Mouse (Mus musculus) MEL (cell line): ENCODE results near the gene Gm10300. TPM values are rescaled to one million over a fixed set of nuclear protein-coding genes. Genes with fewer than 3 reads are reported as not detected.
A peak's percentile ranks its signal among the peaks of the same experiment; 100 is the strongest.

Experiments used
- DNase-seq: peaks from one replicate; pipeline ENCODE4 v3.0.0; 2011; ENCODE audit warnings: low read depth, low spot score
- H3K27ac ChIP-seq: 2 replicates; pipeline ENCODE4 v1.5.1; 2012; ENCODE audit warnings: low read depth, mild to moderate bottlenecking, control low read depth, low read length, moderate library complexity; ENCODE audit not compliant: control insufficient read depth
- H3K27me3 ChIP-seq, 2 experiments: fragments of 150-350 bp in 1 of 2; sonication (generic) in 1 of 2; 2 replicates each; pipeline ENCODE4 v1.6.1; 2012; ENCODE audit warnings: low read length in 2 of 2, mild to moderate bottlenecking in 2 of 2, improper control_type of control experiment in 1 of 2, moderate library complexity in 1 of 2; ENCODE audit not compliant: insufficient read depth in 2 of 2, control insufficient read depth in 1 of 2
- H3K36me3 ChIP-seq, 2 experiments: 2 replicates each; pipeline ENCODE4 v1.6.1; 2012 to 2014; ENCODE audit warnings: low read length in 2 of 2, improper control_type of control experiment in 1 of 2, inconsistent platforms in 1 of 2, mild to moderate bottlenecking in 1 of 2; ENCODE audit not compliant: insufficient read depth in 2 of 2, control insufficient read depth in 1 of 2
- H3K4me1 ChIP-seq, 2 experiments: fragments of 150-350 bp in 1 of 2; sonication (generic) in 1 of 2; 2 replicates each; pipeline ENCODE4 v1.6.1; 2012; ENCODE audit warnings: low read length in 2 of 2, improper control_type of control experiment in 1 of 2, mild to moderate bottlenecking in 1 of 2; ENCODE audit not compliant: insufficient read depth in 2 of 2, control insufficient read depth in 1 of 2
- H3K4me3 ChIP-seq, 2 experiments: fragments of 150-350 bp in 1 of 2; sonication (generic) in 1 of 2; 2 replicates each; pipeline ENCODE4 v1.5.1; 2012; ENCODE audit warnings: low read depth in 2 of 2, low read length in 2 of 2, mild to moderate bottlenecking in 2 of 2, moderate library complexity in 2 of 2, control low read depth in 1 of 2, improper control_type of control experiment in 1 of 2; ENCODE audit not compliant: control insufficient read depth in 1 of 2, insufficient read depth in 1 of 2
- H3K79me2 ChIP-seq: 2 replicates; pipeline ENCODE4 v1.6.1; 2012; ENCODE audit warnings: mild to moderate bottlenecking, low read length, moderate library complexity; ENCODE audit not compliant: control insufficient read depth, poor library complexity, insufficient read depth
- H3K9ac ChIP-seq: 2 replicates; pipeline ENCODE4 v1.6.1; 2012; ENCODE audit warnings: low read depth, mild to moderate bottlenecking, control low read depth, low read length, moderate library complexity; ENCODE audit not compliant: control insufficient read depth, poor library complexity, severe bottlenecking
- H3K9me3 ChIP-seq: fragments of 150-350 bp; sonication (generic); replicated peaks from 2 replicates; pipeline ENCODE4 v1.6.1; 2012; ENCODE audit warnings: mild to moderate bottlenecking, low read length, improper control_type of control experiment, moderate library complexity; ENCODE audit not compliant: insufficient read depth
- CHD1 ChIP-seq: IDR thresholded peaks from 2 replicates; pipeline ENCODE4 v1.6.1; 2012; ENCODE audit warnings: low read depth, mild to moderate bottlenecking, inconsistent platforms, low read length, improper control_type of control experiment
- CTCF ChIP-seq, 3 experiments: IDR thresholded peaks in 2 of 3; conservative IDR thresholded peaks in 1 of 3; 2 replicates each; pipeline ENCODE4 v1.5.1; 2011 to 2012; ENCODE audit warnings: low read length in 3 of 3, low read depth in 2 of 3, mild to moderate bottlenecking in 2 of 3, improper control_type of control experiment in 1 of 3, inconsistent platforms in 1 of 3, mixed read lengths in 1 of 3, moderate library complexity in 1 of 3; ENCODE audit not compliant: control insufficient read depth in 1 of 3, insufficient read depth in 1 of 3, poor library complexity in 1 of 3, severe bottlenecking in 1 of 3
- E2F4 ChIP-seq: IDR thresholded peaks from 2 replicates; pipeline ENCODE4 v1.6.1; 2011; ENCODE audit warnings: low read depth, low read length, improper control_type of control experiment, borderline replicate concordance
- EP300 ChIP-seq, 2 experiments: IDR thresholded peaks; 2 replicates each; pipeline ENCODE4 v1.6.1; 2011; ENCODE audit warnings: improper control_type of control experiment in 2 of 2, low read length in 2 of 2, low read depth in 1 of 2, mild to moderate bottlenecking in 1 of 2
- GABPA ChIP-seq: IDR thresholded peaks from 2 replicates; pipeline ENCODE4 v1.6.1; 2012; ENCODE audit warnings: low read depth, mild to moderate bottlenecking, inconsistent platforms, low read length, improper control_type of control experiment, moderate library complexity
- GATA1 ChIP-seq: IDR thresholded peaks from 2 replicates; pipeline ENCODE4 v1.6.1; 2011; ENCODE audit warnings: low read depth, low read length, improper control_type of control experiment
- HCFC1 ChIP-seq: IDR thresholded peaks from 2 replicates; pipeline ENCODE4 v1.6.1; 2012; ENCODE audit warnings: low read depth, mild to moderate bottlenecking, inconsistent platforms, low read length, improper control_type of control experiment, moderate library complexity
- MAZ ChIP-seq: IDR thresholded peaks from 2 replicates; pipeline ENCODE4 v1.6.1; 2012; ENCODE audit warnings: low read depth, mild to moderate bottlenecking, inconsistent platforms, low read length, improper control_type of control experiment
- MEF2A ChIP-seq: IDR thresholded peaks from 2 replicates; pipeline ENCODE4 v1.6.1; 2014; ENCODE audit warnings: low read depth, mild to moderate bottlenecking, inconsistent platforms, low read length, improper control_type of control experiment; ENCODE audit not compliant: poor library complexity, insufficient replicate concordance, severe bottlenecking; ENCODE audit errors: extremely low read depth
- MXI1 ChIP-seq: IDR thresholded peaks from 2 replicates; pipeline ENCODE4 v1.6.1; 2011; ENCODE audit warnings: mild to moderate bottlenecking, low read depth, low read length, improper control_type of control experiment
- POLR2A ChIP-seq, 2 experiments: IDR thresholded peaks; 2 replicates each; pipeline ENCODE4 v1.6.1; 2011 to 2012; ENCODE audit warnings: low read length in 2 of 2, mild to moderate bottlenecking in 2 of 2, control low read depth in 1 of 2, improper control_type of control experiment in 1 of 2, low read depth in 1 of 2, moderate library complexity in 1 of 2; ENCODE audit not compliant: control insufficient read depth in 1 of 2, insufficient read depth in 1 of 2, poor library complexity in 1 of 2
- TBP ChIP-seq: IDR thresholded peaks from 2 replicates; pipeline ENCODE4 v1.8.0; 2011; ENCODE audit warnings: low read depth, low read length, improper control_type of control experiment
- USF1 ChIP-seq: IDR thresholded peaks from 2 replicates; pipeline ENCODE4 v1.6.1; 2014; ENCODE audit warnings: low read depth, mild to moderate bottlenecking, inconsistent platforms, low read length, improper control_type of control experiment, moderate library complexity
- ZC3H11A ChIP-seq: IDR thresholded peaks from 2 replicates; pipeline ENCODE4 v1.6.1; 2012; ENCODE audit warnings: low read depth, mild to moderate bottlenecking, inconsistent platforms, low read length, improper control_type of control experiment
- ZKSCAN1 ChIP-seq: IDR thresholded peaks from 2 replicates; pipeline ENCODE4 v1.6.1; 2012; ENCODE audit warnings: low read depth, mild to moderate bottlenecking, inconsistent platforms, low read length, improper control_type of control experiment, moderate library complexity
- ZNF384 ChIP-seq: IDR thresholded peaks from 2 replicates; pipeline ENCODE4 v1.6.1; 2012; ENCODE audit warnings: low read depth, mild to moderate bottlenecking, inconsistent platforms, low read length, improper control_type of control experiment
- polyA plus RNA-seq, 2 experiments: library from polyadenylated mRNA; stranded (reverse) in 1 of 2; unstranded in 1 of 2; fragments of >175 nt in 1 of 2; fragments of >200 nt in 1 of 2; gene quantifications; 2 replicates each; pipeline versions ENCODE4 v1.2.1 to v1.2.4; 2012; ENCODE audit warnings: low replicate concordance in 2 of 2, low read depth in 1 of 2; ENCODE audit not compliant: insufficient read length in 2 of 2, insufficient read depth in 1 of 2, missing spikeins in 1 of 2
- total RNA-seq: library from RNA; depleted of rRNA; stranded (reverse); fragments of 300-350 nt; gene quantifications from 2 replicates; pipeline ENCODE4 v1.2.3, GENCODE M21; 2012

The Gm10300 gene
- total and polyA plus RNA-seq, 3 experiments: 0.18 to 0.46 TPM; not detected in 1

- TF ChIP-seq ZKSCAN1: no peak
- no peak for TF ChIP-seq TBP
- TF ChIP-seq POLR2A (IDR thresholded peaks at IDR 0.05; ENCODE audit: control insufficient read depth in 1 of 2, insufficient read depth in 1 of 2, low read depth in 1 of 2, low read length in 2 of 2, poor library complexity in 1 of 2): no peak
- peak in 2 of 3 experiments; percentile 30 to 79; a peak in 3 of 6 replicates for TF ChIP-seq CTCF (IDR thresholded peaks at IDR 0.05 in 2 of 3, conservative IDR thresholded peaks at IDR 0.05 in 1 of 3; ENCODE audit: control insufficient read depth in 1 of 3, insufficient read depth in 1 of 3, low read depth in 2 of 3, low read length in 3 of 3, poor library complexity in 1 of 3, severe bottlenecking in 1 of 3)
- no peak for TF ChIP-seq CHD1
- no peak for TF ChIP-seq GATA1
These were observed 26.7 kb downstream of the Gm10300 start (continued) for GRCm38 (mm10) chr4:132101152-132101551.

DNA sequence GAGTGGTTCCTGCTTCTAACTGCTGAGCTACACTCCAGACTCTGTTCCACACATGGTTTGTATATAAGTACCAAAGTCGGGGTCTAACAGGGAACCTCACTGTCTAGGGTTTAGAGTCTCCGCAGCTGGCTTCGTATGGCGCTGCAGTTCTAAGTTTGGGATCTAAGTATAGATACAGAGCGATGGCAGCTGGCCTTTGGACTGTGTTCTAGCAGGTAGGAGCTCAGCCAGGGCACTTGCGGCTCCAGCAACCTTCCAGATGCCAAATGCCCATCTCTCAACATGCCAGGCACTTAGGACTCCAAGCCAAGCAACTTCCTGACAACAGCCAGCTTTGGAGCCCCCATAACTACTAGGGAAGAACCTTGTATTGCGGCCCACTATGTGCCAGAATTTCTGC lies 33.7 kb downstream of the Gm10300 start:
- TF ChIP-seq POLR2A (IDR thresholded peaks at IDR 0.05; ENCODE audit: control insufficient read depth in 1 of 2, insufficient read depth in 1 of 2, low read depth in 1 of 2, low read length in 2 of 2, poor library complexity in 1 of 2): no peak
- TF ChIP-seq EP300 (IDR thresholded peaks at IDR 0.05; ENCODE audit: low read depth in 1 of 2, low read length in 2 of 2): no peak
- TF ChIP-seq ZC3H11A: no peak
- TF ChIP-seq HCFC1: no peak
- no peak for TF ChIP-seq ZKSCAN1
- Histone ChIP-seq H3K9ac (no peak overlapping the region), H3K4me1 (peaks cover 0 to 4% of the 10 kb centered on the region in 2 experiments; a peak in 1 of 4 replicates), H3K36me3 (no peaks in the 10 kb centered on the region), H3K9me3 (no peaks in the 10 kb centered on the region), H3K27me3 (peaks cover 8 to 13% of the 10 kb centered on the region in 2 experiments), H3K4me3 (no peak overlapping the region), H3K27ac (no peak overlapping the region), H3K79me2 (no peaks in the 10 kb centered on the region)
- no peak for DNase-seq

DNA sequence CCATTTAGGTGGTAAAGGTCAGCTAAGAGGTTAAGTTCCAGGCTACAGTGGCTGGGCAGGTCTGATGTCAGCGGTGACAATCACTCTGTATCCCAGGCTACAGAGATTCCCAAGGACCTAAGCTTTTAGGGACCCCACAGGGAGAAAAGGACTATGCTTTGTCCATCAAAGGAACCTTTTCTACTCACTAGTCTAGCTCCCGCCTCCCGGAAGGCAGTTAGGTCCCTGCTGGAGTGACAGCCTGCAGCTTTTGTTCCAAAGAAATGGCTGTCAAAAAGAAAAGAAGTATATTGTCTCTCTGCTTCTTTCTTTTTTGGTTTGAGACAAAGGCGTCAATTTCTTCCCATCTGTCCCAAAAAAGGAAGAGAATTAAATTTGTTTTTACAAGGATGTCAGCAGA lies 36.7 kb downstream of the Gm10300 start:
- peaks cover 0 to 4% of the 10 kb centered on the region in 2 experiments; a peak in 1 of 4 replicates for H3K4me1 ChIP-seq
- DNase-seq: no peak
- H3K36me3 ChIP-seq: no peaks in the 10 kb centered on the region
- H3K9me3 ChIP-seq: no peaks in the 10 kb centered on the region
- no peak overlapping the region for H3K9ac ChIP-seq
- TF ChIP-seq E2F4 (no peak), POLR2A (IDR thresholded peaks at IDR 0.05; ENCODE audit: control insufficient read depth in 1 of 2, insufficient read depth in 1 of 2, low read depth in 1 of 2, low read length in 2 of 2, poor library complexity in 1 of 2) (no peak), MAZ (no peak), GATA1 (no peak), MEF2A (no peak), TBP (no peak), USF1 (no peak), ZNF384 (no peak), EP300 (IDR thresholded peaks at IDR 0.05; ENCODE audit: low read depth in 1 of 2, low read length in 2 of 2) (no peak), ZC3H11A (no peak), GABPA (no peak), MXI1 (no peak)
- peaks cover 5 to 8% of the 10 kb centered on the region in 2 experiments for H3K27me3 ChIP-seq
- H3K79me2 ChIP-seq: no peaks in the 10 kb centered on the region
- no peak overlapping the region for H3K27ac ChIP-seq
- no peak overlapping the region for H3K4me3 ChIP-seq
